Mouse (Mus musculus) cerebellum, adult 9-11 months (tissue): ENCODE data around the gene Nfrkb.
A peak's percentile ranks its signal among the peaks of the same experiment; 100 is the strongest.

Experiments used
- DNase-seq: peaks from one replicate; pipeline ENCODE4 v3.0.0; 2022

The Nfrkb gene

GRCm38 (mm10) chr9:31385947-31386354, at the start of gene Nfrkb:
Gene Nfrkb, plus strand, starts transcription at chr9:31386192.
- DNase-seq, result peak; percentile 95

DNA sequence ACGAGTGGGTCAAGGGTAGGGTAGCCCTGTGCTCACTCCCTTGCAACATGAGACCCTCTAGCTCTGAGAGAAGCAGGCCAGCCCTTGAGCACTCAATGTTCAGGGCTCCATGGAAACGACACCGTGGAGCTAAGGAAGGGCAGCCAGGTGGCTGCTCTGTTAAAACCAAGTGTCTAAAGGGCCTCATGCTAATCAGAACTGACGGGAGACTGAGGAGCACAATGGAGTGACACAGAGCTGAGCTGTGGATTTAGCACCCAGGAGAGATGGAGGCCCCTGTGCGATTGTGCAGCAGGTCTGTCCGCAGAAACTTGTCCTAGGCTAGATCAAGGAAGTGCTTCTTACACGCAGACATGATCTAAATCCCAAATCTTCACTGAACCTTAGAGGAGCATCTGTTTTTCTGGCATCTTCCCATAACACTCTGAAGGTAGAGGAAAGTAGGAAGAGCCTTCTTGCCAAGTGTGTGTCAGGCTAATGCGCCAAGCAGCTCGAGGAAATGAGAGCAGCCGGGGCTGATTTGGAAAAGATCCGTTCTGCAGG, 41.6 kb upstream of the Nfrkb start:
- peak; percentile 83 for DNase-seq

GRCm38 (mm10) chr9:31346575-31347080, 39.4 kb upstream of the Nfrkb start:
- peak; percentile 27 for DNase-seq

- peak; percentile 18 for DNase-seq
Measured at GRCm38 (mm10) chr9:31348458-31348857, 37.5 kb upstream of the Nfrkb start.

GRCm38 (mm10) chr9:31348915-31349314, 37.1 kb upstream of the Nfrkb start:
- DNase-seq, result peak; percentile 88

- DNase-seq, result no peak
Measured at GRCm38 (mm10) chr9:31352716-31353115, 33.3 kb upstream of the Nfrkb start.

DNA sequence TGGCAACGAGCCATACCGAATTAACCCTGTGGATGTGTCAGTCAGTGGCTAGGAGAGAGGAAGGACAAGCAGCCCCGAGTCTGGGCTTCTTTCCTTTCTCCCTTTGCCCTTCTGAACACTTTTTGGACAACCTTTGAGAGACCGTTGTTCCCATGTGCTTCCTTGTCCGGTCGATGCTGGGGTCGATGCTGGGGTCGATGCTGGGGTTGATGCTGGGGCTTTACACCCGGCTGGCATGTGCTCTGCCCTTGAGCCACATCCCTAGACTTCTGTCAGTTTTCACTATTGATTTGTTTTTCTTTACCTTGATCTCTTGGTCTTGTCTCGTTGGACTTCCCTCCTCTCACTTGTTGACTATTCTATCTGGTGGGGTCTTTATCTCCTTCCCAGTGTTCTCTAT, 32.5 kb upstream of the Nfrkb start:
- DNase-seq, result no peak

- no peak for DNase-seq
Measured at GRCm38 (mm10) chr9:31354051-31354450, 31.9 kb upstream of the Nfrkb start.

DNA sequence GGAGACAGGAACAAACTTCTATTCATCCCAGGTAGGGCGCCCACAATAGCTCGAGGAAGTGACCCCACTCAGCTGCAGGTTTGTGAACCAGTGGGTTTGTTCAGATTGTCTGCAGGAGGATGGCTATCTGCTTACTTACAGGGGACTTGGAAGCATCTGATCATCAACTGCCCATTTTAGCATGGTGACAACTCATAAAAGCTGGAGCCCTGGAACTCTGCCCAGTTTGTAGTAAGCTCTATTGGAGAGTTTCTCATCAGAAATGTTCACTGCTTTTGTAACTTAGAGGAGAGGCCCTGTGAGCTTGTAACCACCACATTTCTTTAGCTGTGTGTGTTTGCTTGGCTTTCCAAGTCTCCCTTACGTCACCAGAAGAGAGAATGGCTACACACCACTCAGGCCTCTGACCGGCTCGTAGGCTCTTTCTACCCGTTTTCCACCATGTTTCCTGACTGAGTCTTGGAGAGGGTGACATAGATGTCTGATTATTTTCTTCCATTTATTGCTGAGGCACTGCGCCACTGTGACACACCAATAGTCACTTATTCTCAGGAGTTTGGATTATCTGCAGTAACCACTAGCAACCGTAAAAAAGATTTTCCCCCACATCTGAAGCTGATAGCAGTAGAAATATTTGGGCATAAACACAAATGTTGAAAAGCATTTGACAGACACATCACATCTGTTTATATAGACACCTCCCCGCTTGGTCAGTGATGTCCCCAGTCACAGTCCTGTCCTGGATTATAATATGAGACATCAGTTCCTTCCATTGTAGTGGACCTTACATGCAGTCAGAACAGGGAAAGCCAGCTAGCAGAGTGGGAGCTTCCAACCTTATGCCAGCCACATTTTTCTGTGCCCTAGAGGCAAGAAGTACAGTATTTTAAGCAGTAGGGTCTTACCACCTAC, 22.0 kb upstream of the Nfrkb start:
- no peak for DNase-seq

DNA sequence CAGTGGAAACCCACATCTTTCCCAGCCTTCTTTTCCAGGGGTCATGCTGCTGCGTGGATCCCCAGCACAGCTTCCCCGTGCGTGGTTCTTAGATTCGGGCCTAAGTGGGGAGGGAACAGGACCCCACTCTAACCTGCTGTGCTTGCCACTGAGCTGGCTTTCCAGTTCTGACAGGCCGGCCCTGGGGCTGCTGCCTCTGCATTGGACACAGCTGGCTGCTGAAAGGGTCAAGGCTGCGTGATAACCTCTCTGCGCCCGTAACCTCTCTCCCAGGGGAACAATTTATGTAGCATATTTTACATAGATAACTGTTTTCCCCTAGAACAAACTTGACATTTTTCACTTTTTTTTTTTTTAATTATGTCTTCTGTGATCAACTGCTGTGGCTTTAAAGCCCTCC, 20.9 kb upstream of the Nfrkb start:
- DNase-seq, result no peak

- DNase-seq, result no peak
Measured at GRCm38 (mm10) chr9:31371740-31372139, 14.3 kb upstream of the Nfrkb start.

DNA sequence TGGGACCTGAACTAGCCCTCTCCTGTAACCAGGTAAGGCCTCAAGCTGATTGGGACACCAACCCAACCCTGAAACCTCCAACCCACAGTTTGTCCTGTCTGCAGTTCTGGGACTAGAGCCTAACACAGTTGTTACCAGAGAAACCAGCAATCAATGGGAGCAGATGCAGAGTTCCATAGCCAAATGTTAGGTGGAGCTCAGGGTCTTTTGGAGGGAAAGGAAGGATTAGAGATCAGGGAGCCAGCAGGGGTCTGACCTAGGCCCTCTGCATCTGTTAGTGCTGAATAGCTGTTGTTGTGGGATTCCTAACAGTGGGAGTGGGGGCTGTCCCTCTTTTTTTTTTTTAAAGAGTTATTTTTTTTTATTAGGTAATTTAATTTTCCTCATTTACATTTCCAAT, 9.3 kb upstream of the Nfrkb start:
- no peak for DNase-seq

GRCm38 (mm10) chr9:31384786-31385499, 1.0 kb upstream of the Nfrkb start:
- DNase-seq, result no peak

DNA sequence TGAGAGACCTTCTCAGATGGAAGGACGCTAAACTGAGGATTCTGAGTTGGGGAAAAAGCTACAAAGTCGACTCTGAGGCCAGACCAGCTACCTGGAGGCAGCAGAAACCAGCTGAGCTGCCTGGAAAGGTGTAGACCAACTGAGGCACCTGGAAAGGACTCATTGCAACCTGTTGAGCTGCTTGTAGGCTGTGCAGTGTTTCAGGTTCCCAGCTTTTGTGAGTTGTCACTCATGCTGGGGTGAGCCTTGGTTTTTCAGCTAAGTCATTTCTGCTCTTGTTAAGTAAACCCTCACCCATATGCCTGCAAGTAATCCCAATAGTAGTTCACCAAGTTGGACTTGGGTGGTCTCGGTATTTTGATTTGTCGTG, 507 bp upstream of the Nfrkb start:
- DNase-seq, result no peak

DNA sequence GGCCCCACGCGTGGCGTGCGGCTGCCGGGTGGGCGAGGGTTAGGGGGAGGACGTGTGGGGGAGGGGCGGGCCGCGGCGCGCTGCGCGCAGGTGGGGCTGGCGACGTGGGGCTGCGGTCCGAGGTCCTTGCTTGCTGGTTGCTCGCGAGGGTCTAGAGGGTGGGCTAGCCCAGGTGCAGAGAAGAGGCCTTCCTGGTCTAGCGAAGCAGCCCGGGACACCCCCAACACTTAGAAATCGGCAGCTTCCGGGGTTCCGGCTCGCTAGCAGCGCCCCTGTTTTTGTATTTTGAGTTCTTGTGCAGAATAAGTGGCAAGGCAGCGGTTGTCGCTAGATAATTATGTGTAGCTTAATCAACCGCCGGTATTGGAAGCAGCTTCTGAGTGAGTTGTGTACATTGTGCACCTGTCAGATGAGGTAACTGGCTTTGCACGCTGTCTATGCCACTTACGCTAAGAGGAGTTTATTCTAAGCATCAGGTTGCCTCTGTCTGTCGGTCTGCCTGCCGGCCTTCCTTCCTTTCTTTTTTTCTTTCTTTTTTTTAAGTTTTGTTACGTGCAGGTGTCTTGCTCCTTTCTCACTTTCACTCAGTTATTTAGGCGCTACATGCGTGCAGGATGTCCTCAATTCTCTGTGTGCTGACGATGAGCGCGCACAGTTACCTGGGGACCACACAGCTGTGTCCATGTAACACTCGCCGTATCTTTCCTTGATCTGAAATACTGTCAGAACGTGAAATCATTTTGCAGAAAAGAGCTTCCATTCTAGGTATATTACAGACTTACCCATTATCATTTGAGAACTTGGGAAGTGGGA, 582 bp downstream of the Nfrkb start:
- DNase-seq, result no peak

- DNase-seq, result no peak
Measured at GRCm38 (mm10) chr9:31387206-31387605, 1.2 kb downstream of the Nfrkb start.

DNA sequence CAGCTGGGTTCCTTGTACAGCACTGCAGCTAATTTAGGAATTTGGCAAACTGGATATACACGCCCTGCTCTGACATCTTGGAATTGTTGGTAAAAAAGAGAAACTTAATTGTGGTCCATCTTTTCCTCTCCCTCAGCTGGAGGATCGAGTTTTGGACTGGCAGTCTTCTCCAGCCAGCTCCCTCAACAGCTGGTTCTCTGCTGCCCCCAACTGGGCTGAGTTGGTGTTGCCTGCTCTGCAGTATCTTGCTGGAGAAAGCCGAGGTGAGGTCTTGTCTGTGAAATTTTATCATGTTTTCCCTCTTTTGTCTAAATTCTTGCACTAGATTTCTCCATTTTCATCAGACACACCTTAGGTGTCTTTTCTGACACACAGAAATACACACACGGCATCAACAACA, 14.4 kb downstream of the Nfrkb start:
- peak; percentile 31 for DNase-seq

DNA sequence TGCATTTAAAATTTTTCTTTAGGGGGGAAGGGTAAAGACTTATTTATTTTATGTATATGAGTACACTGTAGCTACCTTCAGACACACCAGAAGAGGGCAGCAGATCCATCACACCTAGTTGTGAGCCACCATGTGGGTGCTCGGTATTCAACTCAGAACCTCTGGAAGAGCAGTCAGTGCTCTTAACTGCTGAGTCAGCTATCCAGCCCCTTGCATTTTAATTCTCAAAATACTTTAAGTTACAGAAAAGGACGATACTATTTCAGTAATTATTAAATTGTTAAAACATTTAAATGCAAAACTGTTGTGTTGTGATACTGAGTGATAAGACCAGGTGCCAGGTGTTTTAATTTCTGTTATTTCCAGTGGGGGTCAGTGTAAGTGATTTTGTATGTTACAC, 18.3 kb downstream of the Nfrkb start:
- DNase-seq, result no peak

- DNase-seq, result no peak
Measured at GRCm38 (mm10) chr9:31405217-31405616, 19.2 kb downstream of the Nfrkb start.

- no peak for DNase-seq
Measured at GRCm38 (mm10) chr9:31412165-31412564, 26.2 kb downstream of the Nfrkb start.

DNA sequence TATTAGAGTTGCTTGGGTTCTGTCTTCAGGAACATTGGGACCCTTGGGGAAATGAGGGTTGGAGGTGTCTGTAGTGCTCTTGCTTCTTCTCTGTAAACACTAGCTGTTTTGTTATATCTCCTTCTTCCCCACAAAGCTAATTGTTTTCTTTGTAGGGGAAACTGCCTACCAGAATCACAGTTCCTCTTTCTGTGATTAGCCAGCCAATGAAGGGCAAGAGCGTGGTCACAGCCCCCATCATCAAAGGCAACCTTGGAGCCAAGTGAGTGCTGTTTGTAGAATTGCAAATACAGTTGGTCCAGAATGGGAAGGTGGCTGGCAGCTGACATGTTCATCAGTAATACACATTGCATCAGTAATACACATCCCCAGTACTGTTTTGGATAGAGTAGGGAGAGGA, 32.8 kb downstream of the Nfrkb start:
- no peak for DNase-seq

GRCm38 (mm10) chr9:31422143-31422542, 36.2 kb downstream of the Nfrkb start:
- DNase-seq, result no peak

DNA sequence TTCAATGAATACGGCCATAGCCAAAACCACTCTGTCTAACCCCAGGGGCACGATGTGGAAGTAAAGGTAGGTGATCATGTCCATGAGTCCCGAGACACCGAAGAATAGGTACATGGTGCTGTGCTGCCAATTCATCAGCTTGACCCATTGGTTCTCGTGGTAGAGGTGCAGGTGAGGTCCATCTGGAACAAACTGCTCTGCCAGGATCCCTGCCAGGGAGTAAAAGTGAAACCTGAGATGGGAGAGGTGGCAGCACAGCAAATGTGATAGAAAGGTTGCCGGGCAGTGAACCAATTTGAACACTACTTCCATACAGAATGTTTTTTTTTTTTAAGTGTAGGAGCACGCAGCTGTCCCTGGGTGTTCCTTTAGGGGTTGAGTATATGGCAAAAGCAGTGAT, 43.0 kb downstream of the Nfrkb start:
- no peak for DNase-seq
